Mouse (Mus musculus) heart, adult 2 months (tissue): ENCODE measurements around the gene Map3k12.

Source experiments
- CTCF ChIP-seq: fragments of 200-600 bp; IDR thresholded peaks from 2 replicates; pipeline ENCODE4 v1.8.1; 2022; ENCODE audit warnings: antibody characterized with exemption, mild to moderate bottlenecking, moderate library complexity
- EP300 ChIP-seq: fragments of 200-500 bp; IDR thresholded peaks from 2 replicates; pipeline ENCODE4 v1.6.1; 2011; ENCODE audit warnings: low read depth, low read length, control low read depth; ENCODE audit not compliant: insufficient read depth
- POLR2A ChIP-seq: fragments of 200-500 bp; IDR thresholded peaks from 2 replicates; pipeline ENCODE4 v1.6.1; 2011; ENCODE audit warnings: mild to moderate bottlenecking, low read depth, low read length, control low read depth; ENCODE audit not compliant: insufficient read depth

DNA sequence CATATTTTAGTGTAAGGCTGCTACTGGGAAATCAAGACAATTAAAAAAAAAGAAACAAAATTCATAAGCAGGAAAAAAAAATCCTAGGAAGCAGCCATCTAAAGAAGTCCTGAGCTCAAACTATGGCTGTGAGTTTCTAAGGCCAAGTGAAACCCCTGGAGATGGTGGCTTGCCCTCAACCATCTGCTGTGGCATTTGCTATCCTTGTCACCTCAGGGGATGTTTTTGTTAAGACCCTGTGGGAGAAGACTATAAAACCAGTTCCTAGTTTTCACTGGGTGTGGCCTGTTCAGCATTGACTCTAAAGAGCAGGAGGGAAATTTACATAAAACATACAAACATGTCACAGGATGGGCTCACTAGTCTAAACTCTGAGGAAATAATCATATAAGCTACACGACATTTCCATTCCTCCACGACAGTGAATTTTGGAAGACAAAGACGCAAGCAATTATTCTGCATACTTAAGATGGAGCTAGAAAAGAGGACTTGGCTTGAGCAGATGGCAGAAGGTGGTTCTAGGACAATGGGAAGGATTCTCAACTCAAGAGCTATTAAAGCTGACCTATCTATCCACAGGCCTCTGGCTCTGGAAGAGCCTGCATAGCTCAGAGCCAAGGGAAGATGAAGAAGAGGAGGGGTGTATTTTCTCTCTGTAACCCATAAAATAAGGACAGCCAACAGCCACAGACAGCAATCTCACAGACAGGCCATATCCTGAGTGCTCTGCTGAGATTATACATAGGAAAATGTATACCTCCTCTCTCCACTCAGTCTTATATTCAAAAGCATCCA is 15.4 kb upstream of the Map3k12 start:
- TF ChIP-seq EP300 (no peak), CTCF (no peak), POLR2A (no peak)
